8 mouse cellular contexts compared by ENCODE assay signal in the genomic region with DNA sequence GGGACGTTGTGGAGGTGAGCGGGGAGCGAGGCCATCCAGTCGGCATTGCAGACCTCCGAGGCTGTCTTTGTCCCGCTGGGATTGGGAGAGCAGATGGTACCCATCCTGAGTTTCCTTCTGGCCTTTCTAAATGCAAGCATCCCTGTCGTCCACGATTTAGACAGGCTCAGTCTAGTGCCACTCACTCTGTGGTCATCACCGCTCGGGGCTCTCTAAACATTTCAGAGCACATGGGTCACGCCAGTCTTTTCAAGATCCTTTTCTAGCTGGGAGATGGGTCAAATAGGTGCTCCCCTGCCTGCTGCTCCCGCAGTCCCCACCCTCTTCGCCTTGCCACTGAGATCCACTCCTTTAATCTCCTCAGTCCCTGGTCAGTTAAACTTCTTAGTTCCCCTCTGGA. TPM values are rescaled to one million over a fixed set of nuclear protein-coding genes. Genes with fewer than 3 reads are reported as not detected.
A peak's percentile ranks its signal among the peaks of the same experiment; 100 is the strongest.
DNase-seq lines count a peak whose midpoint lies in the region; ATAC-seq and TF ChIP-seq lines count a peak whose summit lies in the region.

No protein-coding gene starts in this region.

- no peak for DNase-seq in heart, embryonic 10.5 days (ENCODE audit: low spot score)
- DNase-seq in heart, postnatal 36 days = no peak
- peak; percentile 72 to 73 for DNase-seq in cerebellum, postnatal 25 days
- DNase-seq in left cerebral cortex, adult 9 months (ENCODE audit: low spot score in 2 of 2) = no peak
- no peak for DNase-seq in thymus, postnatal 36 days

- no peak for TF ChIP-seq CTCF in C2C12 (IDR thresholded peaks at IDR 0.05; ENCODE audit: control insufficient read depth, insufficient read depth, insufficient read length)

- WGBS in heart, embryonic 10.5 days = 0% methylated on average over 13 of the region's 13 CpGs
- WGBS in hindbrain, embryonic 16.5 days = 0% methylated on average over 13 of the region's 13 CpGs

- peak overlapping the region; percentile 69 for H3K4me3 ChIP-seq in heart, embryonic 10.5 days
- H3K4me3 ChIP-seq in C2C12 (ENCODE audit: insufficient read depth, poor library complexity, severe bottlenecking) (peak overlapping the region; percentile 36), myocyte (peak overlapping the region; percentile 52)
- H3K4me3 ChIP-seq in hindbrain, embryonic 16.5 days (ENCODE audit: low read length) = peak overlapping the region; percentile 72

- intact Hi-C loops in heart, postnatal 36 days (cut with DNase I) = no loop called here

- no peaks in the 10 kb centered on the region for H3K79me3 ChIP-seq in C2C12 (ENCODE audit: low read depth)

- H3K27ac ChIP-seq in heart, embryonic 10.5 days = peak overlapping the region; percentile 62
- peak overlapping the region; percentile 57; the same call in 1 of the 2 replicates for H3K27ac ChIP-seq in hindbrain, embryonic 16.5 days (ENCODE audit: low read depth, low read length)

- TF ChIP-seq POLR2A in myocyte (IDR thresholded peaks at IDR 0.05; ENCODE audit: insufficient read length, low read depth) = no peak

- no peaks in the 10 kb centered on the region for H3K9me3 ChIP-seq in heart, embryonic 10.5 days
- no peaks in the 10 kb centered on the region for H3K9me3 ChIP-seq in hindbrain, embryonic 16.5 days (ENCODE audit: control insufficient read depth, low read length)

- H3K4me2 ChIP-seq in hindbrain, embryonic 16.5 days (ENCODE audit: low read length) = peak overlapping the region; percentile 87
- H3K4me2 ChIP-seq in myocyte (ENCODE audit: low read depth) = peak overlapping the region; percentile 91

- H3K27me3 ChIP-seq in heart, embryonic 10.5 days (ENCODE audit: insufficient read depth, poor library complexity, severe bottlenecking) = no peaks in the 10 kb centered on the region
- H3K27me3 ChIP-seq in C2C12 (ENCODE audit: control insufficient read depth, insufficient read depth, insufficient read length) (no peaks in the 10 kb centered on the region), myocyte (ENCODE audit: control insufficient read depth, insufficient read depth, insufficient read length) (no peaks in the 10 kb centered on the region)
- H3K27me3 ChIP-seq in hindbrain, embryonic 16.5 days (replicated peaks; ENCODE audit: control insufficient read depth, insufficient read depth, low read length) = no peaks in the 10 kb centered on the region

- H3K36me3 ChIP-seq in heart, embryonic 10.5 days = no peaks in the 10 kb centered on the region
- H3K36me3 ChIP-seq in C2C12 (ENCODE audit: control insufficient read depth, insufficient read depth) (no peaks in the 10 kb centered on the region), myocyte (ENCODE audit: control insufficient read depth, insufficient read depth) (no peaks in the 10 kb centered on the region)
- H3K36me3 ChIP-seq in hindbrain, embryonic 16.5 days (ENCODE audit: control insufficient read depth, insufficient read depth, low read length) = no peaks in the 10 kb centered on the region

- peak overlapping the region; percentile 70 for H3K9ac ChIP-seq in hindbrain, embryonic 16.5 days (ENCODE audit: low read depth, low read length)

- H3K4me1 ChIP-seq in heart, embryonic 10.5 days = peaks cover 6% of the 10 kb centered on the region
- H3K4me1 ChIP-seq in hindbrain, embryonic 16.5 days (ENCODE audit: control insufficient read depth, insufficient read depth, low read depth, low read length) = peaks cover 10% of the 10 kb centered on the region

- peak overlapping the region; percentile 85 for H3ac ChIP-seq in C2C12 (ENCODE audit: control insufficient read depth, insufficient read length, low read depth)
- H3ac ChIP-seq in myocyte (ENCODE audit: control insufficient read depth, insufficient read length) = no peak overlapping the region

- H3K79me2 ChIP-seq in C2C12 (ENCODE audit: control insufficient read depth, insufficient read depth) (no peaks in the 10 kb centered on the region), myocyte (ENCODE audit: control insufficient read depth, insufficient read depth) (no peaks in the 10 kb centered on the region)

- ATAC-seq in hindbrain, embryonic 16.5 days = peak; percentile 25; the same call in 1 of the 2 replicates

TF ChIP-seq in C2C12, 6 proteins besides CTCF, POLR2A, EP300 and RAD21:
- no peak for TF ChIP-seq CEBPB (IDR thresholded peaks at IDR 0.05; ENCODE audit: low read depth)
- no peak for TF ChIP-seq MYOD1 (IDR thresholded peaks at IDR 0.05; ENCODE audit: control insufficient read depth, insufficient read length, low read depth)
TF ChIP-seq in C2C12: peak in this region for 0.

TF ChIP-seq in myocyte, 11 proteins besides CTCF, POLR2A, EP300 and RAD21:
- no peak for TF ChIP-seq REST (IDR thresholded peaks at IDR 0.05; ENCODE audit: insufficient read depth, insufficient read length)

RNA-seq across cellular contexts. Expression of gene Plcxd2, which starts 0.3 kb away (rescaled TPM):
- polyA plus RNA-seq in heart, embryonic 10.5 days (2016; fragmentation: Nextera tagmentation; extraction: Ambion mirVana) = 0.73 and 1.6 TPM in 2 replicates
- total RNA-seq in heart, postnatal 36 days (2021) = under 1 TPM; 0.05 to 0.14 TPM
- polyA plus RNA-seq in C2C12 (2012; fragmentation: generic; extraction: Trizol) (0.50 TPM), myocyte (2012; fragmentation: generic; extraction: Trizol) (0.90 TPM)
- polyA plus RNA-seq in hindbrain, embryonic 16.5 days (2015; fragmentation: Nextera tagmentation; extraction: Ambion mirVana) = 16.1 and 16.6 TPM in 2 replicates

RNA-seq across cellular contexts. Expression of gene Phldb2, which starts 56.3 kb away (rescaled TPM):
- 42.1 and 45.8 TPM in 2 replicates for polyA plus RNA-seq in heart, embryonic 10.5 days (2016; fragmentation: Nextera tagmentation; extraction: Ambion mirVana)
- total RNA-seq in heart, postnatal 36 days (2021) = 10 to 100 TPM; 14.8 to 16.4 TPM
- 33.0 TPM for polyA plus RNA-seq in C2C12 (2012; fragmentation: generic; extraction: Trizol)
- 6.8 and 7.9 TPM in 2 replicates for polyA plus RNA-seq in hindbrain, embryonic 16.5 days (2015; fragmentation: Nextera tagmentation; extraction: Ambion mirVana)
- polyA plus RNA-seq in myocyte (2012; fragmentation: generic; extraction: Trizol) = 25.7 TPM

Comparison
In these comparisons a context has a peak if more than half of its experiments do, and no peak if none do; other contexts are left out.
1. DNase-seq: peak in cerebellum, postnatal 25 days (2 of 2); none in heart, embryonic 10.5 days (single experiment), heart, postnatal 36 days (0 of 2), left cerebral cortex, adult 9 months (0 of 2) and thymus, postnatal 36 days (0 of 2).
2. Peak in every context shown above with its lines, with median percentiles within 50 percentile points of each other: H3K4me3 ChIP-seq.